Mouse (Mus musculus) splenic B cell, adult 2 months (primary cell): Measurements from ENCODE around the gene 1700034J05Rik.

Source experiments
- DNase-seq: peaks from one replicate; pipeline ENCODE4 v3.0.0-alpha.2; 2011; ENCODE audit warnings: low read depth, low spot score
- H3K27me3 ChIP-seq: 2 replicates; pipeline ENCODE4 v1.6.1; 2012; ENCODE audit warnings: mild to moderate bottlenecking, low read length, moderate library complexity, mixed read lengths; ENCODE audit not compliant: control insufficient read depth, poor library complexity, insufficient read depth, severe bottlenecking
- H3K36me3 ChIP-seq: 2 replicates; pipeline ENCODE4 v1.6.1; 2012; ENCODE audit warnings: mild to moderate bottlenecking, low read length, moderate library complexity, mixed read lengths; ENCODE audit not compliant: control insufficient read depth, poor library complexity, insufficient read depth, severe bottlenecking

The 1700034J05Rik gene

DNA sequence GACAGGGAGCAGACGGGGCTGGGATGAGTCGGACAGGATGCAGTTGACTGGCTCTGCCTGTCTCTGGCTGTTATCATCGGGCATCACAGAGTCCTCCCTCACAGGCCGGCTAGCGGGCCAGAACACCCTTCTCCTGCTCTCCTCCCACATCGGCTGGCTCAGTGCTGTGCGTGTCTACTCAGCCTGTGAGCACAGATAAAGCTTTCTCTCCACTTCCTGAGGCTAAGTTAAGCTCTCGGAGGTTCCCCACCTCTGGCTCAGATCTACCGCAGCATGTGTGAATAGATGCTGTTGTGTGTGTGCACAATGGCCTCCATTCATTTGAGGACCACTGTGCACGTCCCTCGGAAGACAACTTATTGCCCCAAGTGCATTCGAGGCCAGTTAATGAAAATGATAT lies 1.7 kb upstream of the 1700034J05Rik start:
- Histone ChIP-seq H3K27me3 (no peaks in the 10 kb centered on the region), H3K36me3 (no peaks in the 10 kb centered on the region)
- no peak for DNase-seq

GRCm38 (mm10) chr6:146955475-146955874 lies 1.3 kb upstream of the 1700034J05Rik start:
- Histone ChIP-seq H3K36me3 (no peaks in the 10 kb centered on the region), H3K27me3 (no peaks in the 10 kb centered on the region)
- DNase-seq: no peak

DNA sequence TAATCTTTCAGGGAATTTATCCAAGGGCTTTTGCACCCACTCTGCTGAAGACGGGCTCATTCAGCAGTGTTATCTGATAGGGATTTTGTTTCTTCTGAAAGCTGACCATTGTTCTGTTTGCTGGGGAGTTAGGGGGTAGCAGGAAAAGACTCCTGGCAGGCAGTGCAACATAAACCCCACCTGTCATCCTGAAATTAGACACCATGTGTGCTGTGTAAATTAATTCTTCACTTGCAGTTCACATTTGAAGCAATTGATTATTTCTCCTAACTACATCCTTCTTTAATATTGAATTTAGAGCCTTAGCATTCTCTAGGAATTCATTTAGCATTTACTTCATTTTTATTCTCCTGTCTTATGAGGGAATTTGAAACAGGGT lies 3.8 kb downstream of the 1700034J05Rik start:
- DNase-seq: no peak
- no peaks in the 10 kb centered on the region for H3K36me3 ChIP-seq
- no peaks in the 10 kb centered on the region for H3K27me3 ChIP-seq

- no peak for DNase-seq
- Histone ChIP-seq H3K36me3 (no peaks in the 10 kb centered on the region), H3K27me3 (no peaks in the 10 kb centered on the region)
Observed at GRCm38 (mm10) chr6:146949682-146950453, 4.4 kb downstream of the 1700034J05Rik start.

GRCm38 (mm10) chr6:146947186-146947585 lies 7.0 kb downstream of the 1700034J05Rik start:
- Histone ChIP-seq H3K27me3 (no peaks in the 10 kb centered on the region), H3K36me3 (no peaks in the 10 kb centered on the region)
- DNase-seq: no peak

GRCm38 (mm10) chr6:146946327-146947029 lies 7.7 kb downstream of the 1700034J05Rik start:
- Histone ChIP-seq H3K27me3 (no peaks in the 10 kb centered on the region), H3K36me3 (no peaks in the 10 kb centered on the region)
- no peak for DNase-seq

DNA sequence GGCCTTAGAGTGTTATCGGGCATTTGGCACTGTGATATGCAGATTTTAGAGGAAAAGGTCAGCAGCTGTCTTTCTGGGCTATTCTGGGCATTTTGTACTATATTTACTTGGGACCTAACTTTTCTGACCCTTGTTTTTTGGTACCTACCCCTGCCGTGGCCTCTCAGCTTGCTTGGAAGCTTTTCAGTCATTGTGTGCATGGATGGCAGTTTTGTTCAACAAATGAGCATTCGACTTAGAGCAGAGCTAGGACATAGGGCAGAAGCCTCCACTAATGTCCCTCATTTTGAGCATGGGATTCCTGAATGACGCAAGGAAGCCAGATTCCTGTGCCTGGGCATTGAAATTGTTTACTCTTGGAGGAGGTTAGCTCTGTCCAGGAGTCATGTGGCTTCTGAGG lies 9.4 kb downstream of the 1700034J05Rik start:
- Histone ChIP-seq H3K36me3 (no peaks in the 10 kb centered on the region), H3K27me3 (no peaks in the 10 kb centered on the region)
- DNase-seq: no peak

DNA sequence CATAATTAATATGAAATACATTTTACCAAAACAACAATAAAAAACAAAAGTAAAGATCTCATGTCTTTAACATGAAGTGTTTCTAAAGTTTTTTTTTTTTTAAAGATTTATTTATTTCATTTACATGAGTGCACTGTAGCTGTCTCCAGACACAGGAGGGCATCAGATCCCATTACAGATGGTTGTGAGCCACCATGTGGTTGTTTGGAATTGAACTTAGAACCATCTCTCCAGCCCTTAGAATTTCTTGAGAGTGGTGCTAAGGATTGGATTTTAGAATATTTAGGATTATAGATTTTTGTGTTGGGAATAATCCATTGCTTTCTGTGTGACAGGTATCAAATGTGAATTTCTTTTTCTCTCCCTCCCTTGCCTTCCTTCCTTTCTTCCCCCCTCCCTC lies 10.2 kb downstream of the 1700034J05Rik start:
- no peak for DNase-seq
- Histone ChIP-seq H3K27me3 (no peaks in the 10 kb centered on the region), H3K36me3 (no peaks in the 10 kb centered on the region)

DNA sequence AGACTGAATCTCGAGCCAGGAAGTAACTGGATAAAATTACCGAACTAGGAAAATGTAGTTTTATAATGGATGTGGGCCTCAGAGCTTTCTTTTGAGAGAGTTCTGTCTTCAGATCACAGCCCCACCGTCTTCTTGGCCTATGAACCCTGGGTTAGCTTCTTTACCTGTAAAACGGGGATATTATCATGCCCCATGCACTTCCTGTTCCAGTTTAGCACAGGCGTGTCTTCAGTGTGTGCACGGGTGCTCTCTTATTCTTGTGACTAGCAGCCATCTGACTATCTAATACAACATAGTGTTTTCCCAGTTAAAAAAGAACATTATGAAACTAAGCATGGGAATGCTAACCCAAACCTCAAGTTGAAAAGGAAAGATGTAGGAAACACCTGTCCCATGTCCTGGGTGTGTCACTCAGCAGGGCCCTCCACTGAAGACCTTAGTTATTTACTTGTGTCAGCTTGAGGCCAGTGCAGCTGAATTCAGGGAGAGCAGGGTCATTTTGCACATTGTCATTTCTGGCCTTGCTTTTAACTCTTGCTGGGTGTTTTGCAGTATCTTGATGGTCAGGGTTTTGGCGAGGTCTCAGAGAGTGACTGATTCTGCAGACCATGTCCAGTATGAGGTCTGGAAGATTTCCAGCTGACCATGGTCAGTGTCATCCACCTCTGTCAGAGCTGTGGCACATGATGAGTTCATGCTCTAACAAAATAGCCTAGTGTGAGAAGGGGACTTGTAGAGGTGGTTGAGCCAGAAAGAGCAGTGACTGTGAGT lies 12.5 kb downstream of the 1700034J05Rik start:
- no peaks in the 10 kb centered on the region for H3K27me3 ChIP-seq
- DNase-seq: no peak
- H3K36me3 ChIP-seq: no peaks in the 10 kb centered on the region

- no peak for DNase-seq
- H3K36me3 ChIP-seq: no peaks in the 10 kb centered on the region
- no peaks in the 10 kb centered on the region for H3K27me3 ChIP-seq
Observed at GRCm38 (mm10) chr6:146939026-146939425, 15.2 kb downstream of the 1700034J05Rik start.

GRCm38 (mm10) chr6:146935957-146936356 lies 18.3 kb downstream of the 1700034J05Rik start:
- Histone ChIP-seq H3K36me3 (no peaks in the 10 kb centered on the region), H3K27me3 (no peaks in the 10 kb centered on the region)
- DNase-seq: no peak

- no peak for DNase-seq
- Histone ChIP-seq H3K36me3 (no peaks in the 10 kb centered on the region), H3K27me3 (no peaks in the 10 kb centered on the region)
Observed at GRCm38 (mm10) chr6:146933123-146933522, 21.1 kb downstream of the 1700034J05Rik start.

GRCm38 (mm10) chr6:146929031-146929430 lies 25.2 kb downstream of the 1700034J05Rik start:
- H3K36me3 ChIP-seq: no peaks in the 10 kb centered on the region
- H3K27me3 ChIP-seq: no peaks in the 10 kb centered on the region
- no peak for DNase-seq

- no peaks in the 10 kb centered on the region for H3K27me3 ChIP-seq
- no peak for DNase-seq
- no peaks in the 10 kb centered on the region for H3K36me3 ChIP-seq
Observed at GRCm38 (mm10) chr6:146928108-146928507, 26.1 kb downstream of the 1700034J05Rik start.

GRCm38 (mm10) chr6:146926415-146926980 lies 27.7 kb downstream of the 1700034J05Rik start:
- Histone ChIP-seq H3K36me3 (no peaks in the 10 kb centered on the region), H3K27me3 (no peaks in the 10 kb centered on the region)
- DNase-seq: no peak
